Mouse (Mus musculus) central nervous system, embryonic 14 days (tissue): ENCODE results near the gene Cyp2c54. TPM values are rescaled to one million over a fixed set of nuclear protein-coding genes. Genes with fewer than 3 reads are reported as not detected.

ENCODE experiments used
- polyA plus RNA-seq: library from polyadenylated mRNA; depleted of rRNA; stranded (reverse); fragments of >200 nt; gene quantifications from 2 replicates; pipeline ENCODE4 v1.2.3, GENCODE M21; 2012; rRNA removed

Gene Cyp2c54
- polyA plus RNA-seq, result not detected in 2 replicates

DNA sequence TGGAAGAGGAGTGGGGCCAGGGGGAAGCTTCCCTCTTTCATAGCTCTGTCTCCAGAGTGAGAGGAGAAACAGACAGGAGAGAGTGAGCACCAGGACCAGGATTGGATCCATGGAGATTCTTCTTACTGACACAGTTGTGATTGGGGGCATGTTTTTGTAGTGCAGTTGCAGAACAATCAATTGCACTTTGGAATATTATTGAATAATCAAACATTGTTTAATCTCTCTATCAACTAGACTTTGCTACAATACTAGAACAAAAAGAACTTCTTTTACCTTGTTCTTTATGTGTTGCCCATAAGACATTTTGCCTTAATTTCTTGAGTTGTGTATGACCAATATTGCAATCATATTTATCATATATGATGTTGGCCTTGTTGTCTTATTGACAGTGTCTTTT, at the start of gene Cyp2c54:
Gene Cyp2c54, minus strand, starts transcription at position 127 of the 400 bp plus-strand sequence.

GRCm38 (mm10) chr19:40089421-40089820, 15.8 kb upstream of the Cyp2c54 start, which contains the start of gene Cyp2c50:
TSS of gene Cyp2c50 (plus strand) at chr19:40089688.

GRCm38 (mm10) chr19:39992140-39992539, 81.5 kb downstream of the Cyp2c54 start, which contains the start of gene Cyp2c37:
TSS of gene Cyp2c37 (plus strand) at chr19:39992424.

Other genes with a start within 250 kb of the Cyp2c54 start
- gene Cyp2c69, start 187.0 kb downstream of the Cyp2c54 start, polyA plus RNA-seq, result not detected in 2 replicates
- gene Cyp2c37, start 81.4 kb downstream of the Cyp2c54 start, polyA plus RNA-seq, result not detected in 2 replicates
- not detected in 2 replicates for gene Cyp2c50, start 15.9 kb upstream of the Cyp2c54 start, polyA plus RNA-seq
- not detected in 2 replicates for gene Cyp2c70, start 113.5 kb upstream of the Cyp2c54 start, polyA plus RNA-seq
- 13.5 and 19.2 TPM in 2 replicates for gene Pdlim1, start 198.0 kb upstream of the Cyp2c54 start, polyA plus RNA-seq